Mouse (Mus musculus) sigmoid colon, adult 10 weeks (tissue): ENCODE data around the gene Anpep. TPM values are rescaled to one million over a fixed set of nuclear protein-coding genes. Genes with fewer than 3 reads are reported as not detected.

Experiments used
- polyA plus RNA-seq: library from polyadenylated mRNA; stranded (reverse); fragments of 350-450 nt; fragmentation: Illumina TruSeq; extraction: RNeasy Lipid Tissue Mini Kit (QIAGEN cat#74804); gene quantifications from one replicate; pipeline ENCODE4 v1.2.3, GENCODE M21; 2014; ENCODE audit warnings: low read depth, low replicate concordance

Anpep gene
- polyA plus RNA-seq: 4.8 TPM

GRCm38 (mm10) chr7:79860811-79861210 lies at the start of gene Anpep:
Anpep (minus strand) TSS chr7:79861059.

DNA sequence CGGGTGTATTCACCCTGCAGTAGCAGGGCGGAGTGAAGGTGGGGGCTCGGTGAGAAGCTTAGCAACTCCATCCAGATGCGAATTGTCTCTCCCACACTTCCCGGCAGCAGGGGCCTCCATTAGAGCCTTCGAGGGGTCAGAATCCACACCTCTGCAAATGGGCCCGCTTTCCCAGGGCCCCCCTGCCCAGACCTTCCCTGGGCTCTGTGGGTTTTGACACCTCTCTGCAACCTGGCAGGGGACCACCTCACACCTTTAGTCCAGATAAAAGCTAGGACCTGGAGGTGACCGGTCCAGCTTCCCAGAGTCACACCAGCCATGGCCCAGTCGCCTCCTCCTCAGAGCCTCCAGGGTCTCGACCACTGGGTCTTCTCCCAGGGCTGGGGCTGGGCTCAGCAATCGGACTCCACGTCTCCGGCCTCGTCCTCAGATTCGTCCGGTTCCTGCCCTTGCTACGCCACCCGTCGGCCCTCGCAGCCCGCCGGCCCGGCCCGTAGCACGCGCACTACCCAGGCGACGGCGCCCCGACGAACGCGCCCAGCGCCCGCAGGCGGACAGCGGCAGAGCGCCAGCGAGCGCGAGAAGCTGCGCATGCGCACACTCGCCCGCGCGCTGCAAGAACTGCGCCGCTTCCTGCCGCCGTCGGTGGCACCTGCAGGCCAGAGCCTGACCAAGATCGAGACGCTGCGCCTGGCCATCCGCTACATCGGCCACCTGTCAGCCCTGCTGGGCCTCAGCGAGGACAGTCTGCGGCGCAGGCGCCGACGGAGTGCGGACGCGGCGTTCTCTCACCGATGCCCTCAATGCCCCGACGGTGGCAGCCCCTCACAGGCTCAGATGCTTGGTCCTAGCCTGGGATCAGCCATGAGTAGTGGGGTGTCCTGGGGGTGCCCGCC lies 50.0 kb downstream of the Anpep start, which contains the start of gene Mesp2:
Gene Mesp2, plus strand, starts transcription at position 117 of the 896 bp plus-strand sequence.

GRCm38 (mm10) chr7:79793688-79794087 lies 67.2 kb downstream of the Anpep start, which contains the start of gene Mesp1:
Mesp1 (minus strand) TSS chr7:79793788.

Other genes with a start within 250 kb of the Anpep start
- not detected for gene Rhcg, start 243.4 kb downstream of the Anpep start, polyA plus RNA-seq
- 1.7 TPM for gene Ticrr, start 200.9 kb downstream of the Anpep start, polyA plus RNA-seq
- 0.16 TPM for gene Kif7, start 145.3 kb downstream of the Anpep start, polyA plus RNA-seq
- gene Plin1, start 128.2 kb downstream of the Anpep start, polyA plus RNA-seq: 5.8 TPM
- gene Pex11a, start 117.9 kb downstream of the Anpep start, polyA plus RNA-seq: 24.7 TPM
- 0.44 TPM for gene Wdr93, start 117.9 kb downstream of the Anpep start, polyA plus RNA-seq
- gene Mesp1, start 67.3 kb downstream of the Anpep start, polyA plus RNA-seq: not detected
- not detected for gene Mesp2, start 50.3 kb downstream of the Anpep start, polyA plus RNA-seq
- 32.1 TPM for gene Ap3s2, start 59.6 kb upstream of the Anpep start, polyA plus RNA-seq
- gene Arpin, start 74.3 kb upstream of the Anpep start, polyA plus RNA-seq: 19.6 TPM
- 2.5 TPM for gene Zfp710, start 163.8 kb upstream of the Anpep start, polyA plus RNA-seq